Mouse (Mus musculus) left cerebral cortex, adult 11 months (tissue): ENCODE measurements around the gene Olfr1428.
A peak's percentile ranks its signal among the peaks of the same experiment; 100 is the strongest.
"Not testable (repeated sequence)": the region's sequence is repeated elsewhere in the genome, so short reads cannot be mapped to it uniquely, and the experiment has no call there.

Source experiments
- DNase-seq: peaks from one replicate; pipeline ENCODE4 v3.0.0; 2022; ENCODE audit warnings: low spot score

The Olfr1428 gene

GRCm38 (mm10) chr19:12115797-12116196 is at the start of gene Olfr1428:
Gene Olfr1428, minus strand, starts transcription at chr19:12115897.
- no peak for DNase-seq

- no peak for DNase-seq
Observed at GRCm38 (mm10) chr19:12145452-12145851, 29.8 kb upstream of the Olfr1428 start.

- peak; percentile 44 for DNase-seq
Observed at GRCm38 (mm10) chr19:12143356-12143755, 27.7 kb upstream of the Olfr1428 start.

GRCm38 (mm10) chr19:12134289-12134688 is 18.6 kb upstream of the Olfr1428 start:
- peak; percentile 15 for DNase-seq

GRCm38 (mm10) chr19:12123103-12123502 is 7.4 kb upstream of the Olfr1428 start, which contains the start of gene Olfr76:
Gene Olfr76, minus strand, starts transcription at chr19:12123203.
- DNase-seq: no peak

- no peak for DNase-seq
Observed at GRCm38 (mm10) chr19:12116464-12116863, 767 bp upstream of the Olfr1428 start.

- no peak for DNase-seq
Observed at GRCm38 (mm10) chr19:12113807-12114206, 1.9 kb downstream of the Olfr1428 start.

- no peak for DNase-seq
Observed at GRCm38 (mm10) chr19:12104541-12104940, 11.2 kb downstream of the Olfr1428 start.

- no peak for DNase-seq
Observed at GRCm38 (mm10) chr19:12103234-12103633, 12.5 kb downstream of the Olfr1428 start, which contains the start of gene Olfr1427. Gene Olfr1427, minus strand, starts transcription at chr19:12103334.

GRCm38 (mm10) chr19:12091913-12092312 is 23.8 kb downstream of the Olfr1428 start, which contains the start of gene Olfr1426:
Gene Olfr1426, minus strand, starts transcription at chr19:12092013.
- no peak for DNase-seq

- not testable (repeated sequence) for DNase-seq
Observed at GRCm38 (mm10) chr19:12077631-12078030, 38.1 kb downstream of the Olfr1428 start, which contains the start of gene Olfr1425. Gene Olfr1425, minus strand, starts transcription at chr19:12077731.

- not testable (repeated sequence) for DNase-seq
Observed at GRCm38 (mm10) chr19:12069546-12069945, 46.2 kb downstream of the Olfr1428 start.

- DNase-seq: not testable (repeated sequence)
Observed at GRCm38 (mm10) chr19:12067806-12068205, 47.9 kb downstream of the Olfr1428 start.

GRCm38 (mm10) chr19:12062582-12062981 is 53.1 kb downstream of the Olfr1428 start, which contains the start of gene Olfr1424:
Gene Olfr1424, minus strand, starts transcription at chr19:12062682.
- not testable (repeated sequence) for DNase-seq
